Mouse (Mus musculus) myocyte (in vitro differentiated cells): ENCODE measurements around the gene Rptor. TPM values are rescaled to one million over a fixed set of nuclear protein-coding genes. Genes with fewer than 3 reads are reported as not detected.

Experiments used
- H3K27me3 ChIP-seq: one replicate; pipeline ENCODE4 v1.6.1; 2011; ENCODE audit not compliant: control insufficient read depth, insufficient read depth, insufficient read length
- H3K36me3 ChIP-seq: one replicate; pipeline ENCODE4 v1.6.1; 2011; ENCODE audit not compliant: control insufficient read depth, insufficient read depth
- H3K4me2 ChIP-seq: one replicate; pipeline ENCODE4 v1.6.1; 2011; ENCODE audit warnings: low read depth, control low read depth
- H3K4me3 ChIP-seq: one replicate; pipeline ENCODE4 v1.5.1; 2011; ENCODE audit warnings: mild to moderate bottlenecking, control low read depth, moderate library complexity
- H3K79me2 ChIP-seq: one replicate; pipeline ENCODE4 v1.6.1; 2011; ENCODE audit not compliant: control insufficient read depth, insufficient read depth
- H3ac ChIP-seq: one replicate; pipeline ENCODE4 v1.6.1; 2011; ENCODE audit not compliant: control insufficient read depth, insufficient read length
- CEBPB ChIP-seq: IDR thresholded peaks from 2 replicates; pipeline ENCODE4 v1.6.1; 2011; ENCODE audit warnings: mild to moderate bottlenecking, moderate library complexity; ENCODE audit not compliant: poor library complexity, insufficient read depth, severe bottlenecking
- E2F4 ChIP-seq: IDR thresholded peaks from one replicate; pipeline ENCODE4 v1.6.1; 2011; ENCODE audit warnings: mild to moderate bottlenecking, control low read depth, moderate library complexity; ENCODE audit not compliant: insufficient read depth
- MAX ChIP-seq: IDR thresholded peaks from one replicate; pipeline ENCODE4 v1.6.1; 2011; ENCODE audit warnings: low read depth, mild to moderate bottlenecking, control low read depth
- MYOD1 ChIP-seq, 3 experiments: IDR thresholded peaks; one replicate each; pipeline ENCODE4 v1.6.1; 2011; ENCODE audit warnings: control low read depth in 2 of 3, low read depth in 2 of 3, mild to moderate bottlenecking in 2 of 3, moderate library complexity in 1 of 3; ENCODE audit not compliant: insufficient read length in 2 of 3, control insufficient read depth in 1 of 3
- MYOG ChIP-seq, 3 experiments: IDR thresholded peaks; one replicate each; pipeline ENCODE4 v1.6.1; 2011; ENCODE audit warnings: control low read depth in 2 of 3, low read depth in 2 of 3, mild to moderate bottlenecking in 2 of 3; ENCODE audit not compliant: insufficient read length in 2 of 3, control insufficient read depth in 1 of 3, insufficient read depth in 1 of 3
- POLR2A ChIP-seq: IDR thresholded peaks from one replicate; pipeline ENCODE4 v1.6.1; 2011; ENCODE audit warnings: low read depth, mild to moderate bottlenecking, control low read depth, moderate library complexity; ENCODE audit not compliant: insufficient read length
- POLR2AphosphoS2 ChIP-seq: IDR thresholded peaks from one replicate; pipeline ENCODE4 v1.6.1; 2011; ENCODE audit warnings: low read depth, control low read depth; ENCODE audit not compliant: insufficient read length
- REST ChIP-seq: IDR thresholded peaks from one replicate; pipeline ENCODE4 v1.6.1; 2011; ENCODE audit warnings: mild to moderate bottlenecking, control low read depth, moderate library complexity; ENCODE audit not compliant: insufficient read depth, insufficient read length
- SRF ChIP-seq: IDR thresholded peaks from one replicate; pipeline ENCODE4 v1.6.1; 2011; ENCODE audit warnings: low read depth; ENCODE audit not compliant: control insufficient read depth, insufficient read length
- TCF12 ChIP-seq: IDR thresholded peaks from one replicate; pipeline ENCODE4 v1.6.1; 2011; ENCODE audit warnings: mild to moderate bottlenecking, control low read depth; ENCODE audit not compliant: poor library complexity, insufficient read depth, severe bottlenecking
- TCF3 ChIP-seq: IDR thresholded peaks from one replicate; pipeline ENCODE4 v1.6.1; 2011; ENCODE audit warnings: low read depth, control low read depth; ENCODE audit not compliant: insufficient read length
- USF1 ChIP-seq: IDR thresholded peaks from one replicate; pipeline ENCODE4 v1.6.1; 2011; ENCODE audit warnings: low read depth, mild to moderate bottlenecking, control low read depth, moderate library complexity
- polyA plus RNA-seq: library from polyadenylated mRNA; unstranded; fragments of >200 nt; fragmentation: generic; extraction: Trizol; gene quantifications from one replicate; pipeline ENCODE4 v1.2.1, GENCODE M21; 2012; ENCODE audit warnings: missing spikeins

The Rptor gene
- polyA plus RNA-seq, 1 experiment = 59.5 TPM

- no peak for TF ChIP-seq POLR2AphosphoS2
- TF ChIP-seq TCF3 = no peak
- no peak for TF ChIP-seq MYOG (IDR thresholded peaks at IDR 0.05; ENCODE audit: control insufficient read depth in 1 of 3, insufficient read depth in 1 of 3, insufficient read length in 2 of 3, low read depth in 2 of 3)
- no peak for TF ChIP-seq SRF
- TF ChIP-seq REST = no peak
- TF ChIP-seq USF1 = no peak
- no peak for TF ChIP-seq MAX
- no peak for TF ChIP-seq TCF12
- no peak for TF ChIP-seq MYOD1 (IDR thresholded peaks at IDR 0.05; ENCODE audit: control insufficient read depth in 1 of 3, insufficient read length in 2 of 3, low read depth in 2 of 3)
- TF ChIP-seq CEBPB = no peak
- Histone ChIP-seq H3K27me3 (no peaks in the 10 kb centered on the region), H3K36me3 (no peaks in the 10 kb centered on the region), H3ac (no peak overlapping the region), H3K4me2 (no peak overlapping the region), H3K4me3 (no peak overlapping the region), H3K79me2 (peaks cover 81% of the 10 kb centered on the region)
Observed at GRCm38 (mm10) chr11:119694146-119694860, 91.6 kb downstream of the Rptor start.

DNA sequence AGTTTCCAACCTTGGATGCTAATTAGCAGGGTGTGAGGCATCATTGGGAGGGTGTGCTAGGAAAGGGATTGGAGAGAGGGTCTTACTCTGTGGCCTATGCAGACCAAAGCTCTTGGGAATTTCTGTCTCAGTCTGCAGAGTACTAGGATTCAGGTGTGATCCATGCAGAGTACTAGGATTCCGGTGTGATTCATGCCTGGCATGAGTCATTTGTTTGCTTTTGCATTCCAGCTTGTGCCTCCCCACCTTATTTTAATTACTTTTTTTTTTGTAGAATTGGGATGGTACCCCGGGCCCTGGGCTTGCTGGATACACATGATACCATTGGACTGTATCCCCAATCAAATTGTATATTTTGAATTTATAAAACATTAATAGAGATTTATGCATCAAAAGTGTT, 93.7 kb downstream of the Rptor start:
- Histone ChIP-seq H3K27me3 (no peaks in the 10 kb centered on the region), H3K4me3 (no peak overlapping the region), H3K4me2 (no peak overlapping the region), H3K79me2 (peaks cover 63% of the 10 kb centered on the region), H3K36me3 (no peaks in the 10 kb centered on the region), H3ac (no peak overlapping the region)
- no peak for TF ChIP-seq TCF3
- TF ChIP-seq E2F4 = no peak
- no peak for TF ChIP-seq TCF12
- TF ChIP-seq POLR2A = no peak
- no peak for TF ChIP-seq MYOG (IDR thresholded peaks at IDR 0.05; ENCODE audit: control insufficient read depth in 1 of 3, insufficient read depth in 1 of 3, insufficient read length in 2 of 3, low read depth in 2 of 3)
- no peak for TF ChIP-seq MAX

GRCm38 (mm10) chr11:119705381-119706066, 102.8 kb downstream of the Rptor start:
- peak; percentile 78 to 88 (median 81) for TF ChIP-seq MYOD1 (IDR thresholded peaks at IDR 0.05; ENCODE audit: control insufficient read depth in 1 of 3, insufficient read length in 2 of 3, low read depth in 2 of 3)
- peak; percentile 89 for TF ChIP-seq TCF12
- no peak for TF ChIP-seq SRF
- TF ChIP-seq MYOG (IDR thresholded peaks at IDR 0.05; ENCODE audit: control insufficient read depth in 1 of 3, insufficient read depth in 1 of 3, insufficient read length in 2 of 3, low read depth in 2 of 3) = peak in 2 of 3 experiments; percentile 61 to 86
- peak; percentile 33 for TF ChIP-seq TCF3
- TF ChIP-seq POLR2A = no peak

DNA sequence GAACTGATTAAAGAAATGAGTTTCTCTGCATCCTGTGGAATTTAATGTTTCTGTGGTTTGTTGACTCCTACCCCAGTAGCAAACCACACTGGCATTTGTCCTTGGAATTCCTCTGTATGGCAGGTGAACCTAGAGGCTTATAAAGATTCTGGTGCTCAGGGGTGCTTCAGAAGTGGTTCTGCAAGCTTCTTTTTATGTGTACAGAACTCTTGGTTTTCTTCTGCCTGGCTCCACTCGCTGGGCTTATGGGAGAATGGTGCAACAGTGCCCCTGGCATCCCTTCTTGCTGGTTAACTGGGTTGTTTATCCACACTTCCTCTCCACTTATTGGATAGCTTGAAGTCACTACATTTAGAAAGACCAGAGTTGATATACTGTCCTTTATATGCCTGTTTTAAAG, 104.6 kb downstream of the Rptor start:
- TF ChIP-seq REST (no peak), POLR2AphosphoS2 (no peak), MYOD1 (IDR thresholded peaks at IDR 0.05; ENCODE audit: control insufficient read depth in 1 of 3, insufficient read length in 2 of 3, low read depth in 2 of 3) (peak in 1 of 3 experiments; percentile 9)
- Histone ChIP-seq H3K79me2 (peaks cover 41% of the 10 kb centered on the region), H3K27me3 (no peaks in the 10 kb centered on the region), H3K4me2 (peak overlapping the region; percentile 8), H3ac (no peak overlapping the region), H3K36me3 (no peaks in the 10 kb centered on the region), H3K4me3 (no peak overlapping the region)

More at GRCm38 (mm10) chr11:119705381-119706066, 102.8 kb downstream of the Rptor start:
- H3K79me2 ChIP-seq = peaks cover 29% of the 10 kb centered on the region
- H3ac ChIP-seq = no peak overlapping the region
- H3K27me3 ChIP-seq = no peaks in the 10 kb centered on the region
- H3K4me3 ChIP-seq = no peak overlapping the region
- H3K4me2 ChIP-seq = peak overlapping the region; percentile 30
- H3K36me3 ChIP-seq = no peaks in the 10 kb centered on the region

DNA sequence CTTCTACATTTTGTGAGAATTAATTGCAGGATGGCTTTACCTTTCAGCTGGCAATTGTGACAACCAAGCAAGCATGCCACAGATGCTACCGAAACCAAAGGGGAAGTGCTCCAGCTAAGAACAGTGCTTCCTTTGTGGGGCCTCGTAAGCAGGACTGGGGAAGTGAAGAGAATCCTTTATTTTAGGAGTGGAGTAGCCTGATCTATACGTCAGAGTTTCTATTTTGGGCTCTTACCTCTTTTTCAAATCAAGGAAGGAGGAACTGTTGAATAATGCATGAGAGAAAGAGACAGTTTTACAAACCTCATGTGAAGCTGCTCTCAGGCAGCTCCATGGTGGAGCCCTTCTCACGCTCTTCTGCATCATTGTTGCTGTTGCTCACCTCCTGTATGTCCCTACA, 106.5 kb downstream of the Rptor start:
- no peaks in the 10 kb centered on the region for H3K27me3 ChIP-seq
- H3K4me3 ChIP-seq = no peak overlapping the region
- TF ChIP-seq POLR2AphosphoS2 (no peak), MYOG (IDR thresholded peaks at IDR 0.05; ENCODE audit: control insufficient read depth in 1 of 3, insufficient read depth in 1 of 3, insufficient read length in 2 of 3, low read depth in 2 of 3) (no peak), REST (no peak), TCF3 (no peak), MAX (no peak), E2F4 (no peak), POLR2A (no peak)
- H3K36me3 ChIP-seq = no peaks in the 10 kb centered on the region
- H3K4me2 ChIP-seq = no peak overlapping the region
- H3K79me2 ChIP-seq = peaks cover 59% of the 10 kb centered on the region
- H3ac ChIP-seq = no peak overlapping the region
